Mouse (Mus musculus) heart, embryonic 10.5 days (tissue): ENCODE data around the gene F12. TPM values are rescaled to one million over a fixed set of nuclear protein-coding genes. Genes with fewer than 3 reads are reported as not detected.

Experiments
- DNase-seq: peaks from one replicate; pipeline ENCODE4 v3.0.0-alpha.2; 2017; ENCODE audit warnings: low spot score
- H3K27ac ChIP-seq: fragments of 300-500 bp; sonication (generic); 2 replicates; pipeline ENCODE4 v1.5.1; 2016; ENCODE audit warnings: mild to moderate bottlenecking
- H3K27me3 ChIP-seq: fragments of 300-500 bp; sonication (generic); 2 replicates; pipeline ENCODE4 v1.6.1; 2016; ENCODE audit warnings: mild to moderate bottlenecking; ENCODE audit not compliant: poor library complexity, insufficient read depth, severe bottlenecking
- H3K36me3 ChIP-seq: fragments of 300-500 bp; sonication (generic); 2 replicates; pipeline ENCODE4 v1.6.1; 2016; ENCODE audit warnings: mild to moderate bottlenecking, moderate library complexity
- H3K4me1 ChIP-seq: fragments of 300-500 bp; sonication (generic); 2 replicates; pipeline ENCODE4 v1.6.1; 2016; ENCODE audit warnings: mild to moderate bottlenecking
- H3K4me3 ChIP-seq: fragments of 300-500 bp; sonication (generic); 2 replicates; pipeline ENCODE4 v1.5.1; 2016; ENCODE audit warnings: mild to moderate bottlenecking, moderate library complexity
- H3K9me3 ChIP-seq: fragments of 300-500 bp; sonication (generic); 2 replicates; pipeline ENCODE4 v1.6.1; 2016; ENCODE audit warnings: mild to moderate bottlenecking, moderate library complexity
- WGBS: fragments of 180-500 bp; shearing (Covaris S2); methylation state at CpG from one replicate; pipeline ENCODE4 v1.1.7; 2016; 5-methylcytosine and 5-hydroxymethylcytosine counted together
- polyA plus RNA-seq: library from polyadenylated mRNA; unstranded; fragments of >200 nt; fragmentation: Nextera tagmentation; extraction: Ambion mirVana; gene quantifications from 2 replicates; pipeline ENCODE4 v1.2.1, GENCODE M21; 2016

Gene F12
- polyA plus RNA-seq, 1 experiment from 2014 or later, result 8.5 TPM

DNA sequence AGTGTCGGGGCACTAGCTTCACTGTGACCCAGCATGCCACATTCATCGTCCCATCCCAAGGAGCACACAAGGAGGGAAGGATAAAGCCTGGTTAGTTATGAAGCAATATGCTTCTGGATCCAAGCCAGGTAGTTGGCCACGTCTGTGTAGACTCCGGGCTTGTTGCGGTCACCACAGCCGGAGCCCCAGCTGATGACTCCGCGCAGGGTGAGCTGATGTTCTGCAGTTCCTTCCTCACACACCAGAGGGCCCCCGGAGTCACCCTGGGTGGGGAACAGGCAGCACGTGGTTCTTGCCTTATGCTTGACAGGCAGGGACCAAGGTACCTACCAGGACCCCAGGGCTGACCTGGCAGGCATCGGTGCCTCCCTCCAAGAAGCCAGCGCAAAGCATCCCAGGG is 8.6 kb downstream of the F12 start:
- H3K27ac ChIP-seq, result no peak overlapping the region
- no peaks in the 10 kb centered on the region for H3K36me3 ChIP-seq
- peaks cover 86% of the 10 kb centered on the region for H3K27me3 ChIP-seq
- 12% methylated on average over 12 of the region's 12 CpGs for WGBS
- no peaks in the 10 kb centered on the region for H3K9me3 ChIP-seq
- H3K4me3 ChIP-seq, result 0 out of 2 replicates have a peak overlapping the region, but pooled peaks have one; percentile 12
- H3K4me1 ChIP-seq, result peaks cover 28% of the 10 kb centered on the region
- peak; percentile 93 for DNase-seq

DNA sequence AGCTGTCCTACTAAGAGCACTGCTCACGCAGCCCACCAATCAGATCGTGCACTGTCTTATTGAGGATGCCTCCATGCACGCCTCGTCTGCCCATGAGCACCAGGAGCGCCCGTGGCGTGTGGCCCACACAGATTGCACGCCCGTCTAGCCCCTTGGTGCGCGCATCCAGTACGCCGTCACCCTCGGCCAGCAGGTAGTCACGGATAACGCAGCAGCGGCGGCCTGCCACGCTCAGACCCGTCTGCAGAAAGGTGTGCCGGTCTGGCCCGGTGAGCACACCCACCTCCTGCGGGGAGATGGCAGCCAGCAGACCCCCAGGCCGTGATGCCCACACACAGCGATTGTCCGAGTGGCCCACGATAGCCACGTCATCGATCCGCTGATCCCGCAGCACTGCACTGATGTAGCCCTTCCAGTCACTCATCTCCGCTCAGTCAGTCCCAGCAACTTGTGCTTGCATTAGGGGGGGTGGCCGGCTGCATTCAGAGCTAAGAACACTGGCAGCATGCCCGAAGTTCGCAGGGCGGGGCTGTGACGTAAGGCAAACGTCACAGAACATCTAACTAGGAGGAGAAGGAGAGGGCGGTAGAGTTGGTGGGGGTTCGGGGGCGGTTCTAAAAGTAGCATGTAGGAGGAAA is 11.7 kb downstream of the F12 start, which contains the start of gene Pfn3:
TSS of gene Pfn3 (minus strand) at position 490 of the 638 bp plus-strand sequence.
- H3K27ac ChIP-seq, result no peak within 1 kb of the TSS
- peaks cover 12% of the 10 kb centered on the region; the same call in 1 of the 2 replicates for H3K4me1 ChIP-seq
- no peak for DNase-seq
- H3K9me3 ChIP-seq, result no peaks in the 10 kb centered on the region
- H3K36me3 ChIP-seq, result no peaks in the 10 kb centered on the region
- 11% methylated on average over 41 of the region's 41 CpGs for WGBS
- H3K4me3 ChIP-seq, result peak within 1 kb of the TSS; percentile 51
- peaks cover 88% of the 10 kb centered on the region for H3K27me3 ChIP-seq

DNA sequence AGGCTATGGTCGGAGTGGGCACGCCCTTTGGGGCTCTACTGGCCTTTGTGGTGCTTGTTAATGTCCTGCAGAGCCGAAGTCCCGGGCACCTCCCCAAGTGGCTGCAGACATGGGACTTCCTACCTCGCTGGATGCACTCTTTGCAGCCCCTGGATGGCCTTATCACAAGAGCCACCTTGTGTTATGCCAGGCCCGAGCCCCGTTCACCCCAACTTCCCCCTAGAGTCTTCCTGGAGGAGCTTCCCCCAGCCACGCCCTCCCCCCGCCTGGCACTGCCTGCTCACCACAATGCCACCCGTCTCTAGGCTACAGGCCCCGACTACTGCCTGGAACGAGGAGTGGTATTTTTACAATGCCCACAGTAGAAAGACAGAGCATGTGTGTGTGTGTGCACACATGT is 13.3 kb downstream of the F12 start:
- no peak for DNase-seq
- Histone ChIP-seq H3K36me3 (no peaks in the 10 kb centered on the region), H3K4me3 (no peak overlapping the region), H3K27me3 (peaks cover 88% of the 10 kb centered on the region), H3K9me3 (no peaks in the 10 kb centered on the region), H3K27ac (no peak overlapping the region), H3K4me1 (peaks cover 12% of the 10 kb centered on the region; the same call in 1 of the 2 replicates)
- WGBS, result 78% methylated on average over 12 of the region's 12 CpGs

DNA sequence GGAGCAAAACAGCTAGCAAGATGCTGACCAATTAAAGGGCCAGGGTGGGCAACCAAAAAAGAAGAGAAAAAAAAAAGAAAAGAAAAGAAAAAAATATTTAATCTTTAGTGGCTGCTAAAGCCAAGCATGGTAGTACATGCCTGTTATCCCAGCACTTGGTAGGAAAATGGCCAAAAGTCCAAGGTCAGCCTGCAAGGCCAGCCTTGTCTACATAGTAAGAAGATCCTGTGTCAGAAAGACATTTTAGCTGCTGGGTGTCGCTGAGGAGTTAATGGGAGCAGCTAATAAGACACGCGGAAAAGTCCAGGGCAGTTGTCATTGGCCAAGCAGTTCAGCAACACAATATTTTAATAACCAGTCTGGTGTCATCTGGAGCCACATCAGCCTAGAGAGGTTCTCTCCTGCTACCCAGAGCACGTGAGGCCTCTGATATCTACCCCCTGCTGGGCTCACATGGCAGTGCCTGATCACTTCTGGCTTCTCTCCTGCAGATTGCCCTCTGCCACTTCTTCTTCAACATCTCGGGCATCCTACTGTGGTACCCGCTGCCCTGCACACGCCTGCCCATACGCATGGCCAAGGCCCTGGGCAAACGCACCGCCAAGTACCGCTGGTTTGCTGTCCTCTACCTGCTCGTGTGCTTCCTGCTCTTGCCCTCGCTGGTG is 13.8 kb downstream of the F12 start:
- no peaks in the 10 kb centered on the region for H3K36me3 ChIP-seq
- peaks cover 8% of the 10 kb centered on the region; the same call in 1 of the 2 replicates for H3K4me1 ChIP-seq
- H3K4me3 ChIP-seq, result no peak overlapping the region
- peaks cover 88% of the 10 kb centered on the region for H3K27me3 ChIP-seq
- no peak for DNase-seq
- H3K9me3 ChIP-seq, result no peaks in the 10 kb centered on the region
- no peak overlapping the region for H3K27ac ChIP-seq
- WGBS, result 76% methylated on average over 13 of the region's 13 CpGs

DNA sequence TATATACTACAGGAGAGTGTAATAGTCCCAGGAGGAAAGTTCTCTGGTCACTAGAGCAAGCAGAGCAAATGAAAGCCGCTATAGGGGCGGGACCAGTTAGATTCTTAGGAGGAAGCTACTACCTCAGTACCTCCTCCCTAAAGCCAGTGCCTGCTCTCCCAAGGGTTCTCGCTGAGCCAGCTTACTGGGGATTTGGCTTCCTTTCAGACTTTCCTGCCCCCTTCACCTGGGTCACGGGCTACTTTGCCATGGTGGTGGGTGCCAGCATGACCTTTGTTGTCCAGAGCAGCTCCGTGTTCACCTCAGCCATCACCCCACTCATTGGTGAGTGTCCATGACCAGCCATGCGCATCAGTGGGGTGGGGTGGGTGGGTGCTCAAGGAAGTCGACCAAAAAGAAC is 14.8 kb downstream of the F12 start:
- Histone ChIP-seq H3K4me3 (no peak overlapping the region), H3K9me3 (no peaks in the 10 kb centered on the region), H3K27me3 (peaks cover 87% of the 10 kb centered on the region), H3K4me1 (peaks cover 8% of the 10 kb centered on the region; the same call in 1 of the 2 replicates), H3K36me3 (no peaks in the 10 kb centered on the region), H3K27ac (no peak overlapping the region)
- DNase-seq, result no peak
- 66% methylated on average over 7 of the region's 7 CpGs for WGBS

DNA sequence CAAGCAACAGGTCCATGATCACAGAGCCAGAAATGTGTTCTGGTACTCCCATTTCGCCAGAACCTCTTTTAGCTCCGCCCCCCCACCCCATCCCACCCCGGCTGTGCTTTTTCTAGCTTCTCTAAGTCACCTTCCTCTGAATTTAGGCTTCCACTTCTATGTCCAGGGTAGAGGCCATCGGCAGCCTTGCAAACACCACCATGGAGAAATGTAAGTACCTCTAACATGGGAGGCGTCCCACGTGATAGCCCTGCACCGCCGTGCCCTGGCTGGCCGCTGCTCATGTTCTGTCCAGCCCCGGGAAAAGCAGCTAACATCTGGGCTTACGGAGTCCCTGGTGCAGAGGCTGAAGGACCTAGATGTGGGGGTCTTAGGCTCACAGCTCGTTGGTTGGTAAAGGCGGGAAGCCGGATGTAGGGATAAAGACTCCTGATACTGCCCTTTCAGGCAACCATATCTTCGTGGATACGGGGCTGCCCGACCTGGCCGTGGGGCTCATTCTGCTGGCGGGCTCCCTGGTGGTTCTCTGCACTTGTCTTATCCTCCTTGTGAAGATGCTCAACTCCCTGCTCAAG is 18.0 kb downstream of the F12 start:
- Histone ChIP-seq H3K4me1 (peaks cover 8% of the 10 kb centered on the region; the same call in 1 of the 2 replicates), H3K27ac (no peak overlapping the region), H3K4me3 (no peak overlapping the region), H3K27me3 (peaks cover 94% of the 10 kb centered on the region), H3K9me3 (no peaks in the 10 kb centered on the region), H3K36me3 (no peaks in the 10 kb centered on the region)
- WGBS, result 75% methylated on average over 19 of the region's 19 CpGs
- DNase-seq, result no peak

DNA sequence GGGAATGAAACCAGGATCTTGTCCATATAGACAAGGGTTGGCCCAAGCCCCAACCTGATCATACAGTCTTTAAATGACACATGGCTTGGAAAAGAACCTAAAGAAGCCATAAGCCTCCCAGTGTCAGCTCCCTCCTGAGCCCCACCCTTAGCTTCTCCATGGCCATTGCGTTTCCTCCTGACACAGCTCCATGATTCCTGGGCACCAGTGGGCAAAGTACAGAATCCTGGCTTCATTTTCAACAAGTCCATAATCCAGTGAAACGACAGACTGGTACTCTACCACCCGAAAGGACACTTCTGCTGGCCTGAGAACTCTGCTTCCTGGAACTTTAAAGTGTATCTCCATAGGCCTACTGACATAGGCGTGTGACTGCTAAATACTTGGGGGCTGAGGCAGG is 19.3 kb downstream of the F12 start:
- Histone ChIP-seq H3K27me3 (peaks cover 94% of the 10 kb centered on the region), H3K4me1 (peaks cover 8% of the 10 kb centered on the region; the same call in 1 of the 2 replicates), H3K9me3 (no peaks in the 10 kb centered on the region), H3K36me3 (no peaks in the 10 kb centered on the region), H3K27ac (no peak overlapping the region), H3K4me3 (no peak overlapping the region)
- DNase-seq, result no peak
- WGBS, result 79% methylated on average over 4 of the region's 4 CpGs

DNA sequence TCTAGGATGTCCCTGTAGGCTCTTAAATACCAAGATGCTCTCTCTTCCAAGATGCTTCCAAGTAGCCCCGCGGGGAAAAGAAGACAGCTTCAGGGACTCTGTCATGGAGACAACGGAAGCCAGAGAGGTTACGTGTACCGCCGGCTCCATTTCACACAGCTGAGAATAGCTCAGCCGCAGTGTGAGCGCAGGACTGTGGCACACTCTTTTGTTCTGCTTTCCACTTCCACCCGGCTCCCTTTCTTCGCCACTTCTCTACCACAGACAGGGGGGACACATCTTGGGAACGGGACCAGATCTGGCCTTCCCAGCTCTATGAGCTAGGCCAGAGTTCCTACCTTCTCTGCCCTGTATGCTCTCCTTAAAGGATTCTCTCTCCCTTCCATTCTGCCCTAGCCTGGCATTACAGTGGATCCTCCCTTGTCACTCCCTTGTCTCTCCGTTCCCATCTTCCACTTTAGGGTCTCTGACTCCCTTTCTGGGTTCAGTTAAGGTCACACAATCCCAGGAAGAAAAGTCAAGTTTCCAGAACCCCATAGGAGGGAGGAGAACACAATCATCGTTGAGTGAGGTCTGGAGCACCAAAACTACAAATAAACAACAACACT is 20.7 kb downstream of the F12 start:
- Histone ChIP-seq H3K9me3 (no peaks in the 10 kb centered on the region), H3K27ac (peak overlapping the region; percentile 75), H3K27me3 (peaks cover 93% of the 10 kb centered on the region), H3K4me3 (no peak overlapping the region), H3K36me3 (no peaks in the 10 kb centered on the region), H3K4me1 (peaks cover 10% of the 10 kb centered on the region; the same call in 1 of the 2 replicates)
- DNase-seq, result no peak
- WGBS, result 64% methylated on average over 13 of the region's 13 CpGs

DNA sequence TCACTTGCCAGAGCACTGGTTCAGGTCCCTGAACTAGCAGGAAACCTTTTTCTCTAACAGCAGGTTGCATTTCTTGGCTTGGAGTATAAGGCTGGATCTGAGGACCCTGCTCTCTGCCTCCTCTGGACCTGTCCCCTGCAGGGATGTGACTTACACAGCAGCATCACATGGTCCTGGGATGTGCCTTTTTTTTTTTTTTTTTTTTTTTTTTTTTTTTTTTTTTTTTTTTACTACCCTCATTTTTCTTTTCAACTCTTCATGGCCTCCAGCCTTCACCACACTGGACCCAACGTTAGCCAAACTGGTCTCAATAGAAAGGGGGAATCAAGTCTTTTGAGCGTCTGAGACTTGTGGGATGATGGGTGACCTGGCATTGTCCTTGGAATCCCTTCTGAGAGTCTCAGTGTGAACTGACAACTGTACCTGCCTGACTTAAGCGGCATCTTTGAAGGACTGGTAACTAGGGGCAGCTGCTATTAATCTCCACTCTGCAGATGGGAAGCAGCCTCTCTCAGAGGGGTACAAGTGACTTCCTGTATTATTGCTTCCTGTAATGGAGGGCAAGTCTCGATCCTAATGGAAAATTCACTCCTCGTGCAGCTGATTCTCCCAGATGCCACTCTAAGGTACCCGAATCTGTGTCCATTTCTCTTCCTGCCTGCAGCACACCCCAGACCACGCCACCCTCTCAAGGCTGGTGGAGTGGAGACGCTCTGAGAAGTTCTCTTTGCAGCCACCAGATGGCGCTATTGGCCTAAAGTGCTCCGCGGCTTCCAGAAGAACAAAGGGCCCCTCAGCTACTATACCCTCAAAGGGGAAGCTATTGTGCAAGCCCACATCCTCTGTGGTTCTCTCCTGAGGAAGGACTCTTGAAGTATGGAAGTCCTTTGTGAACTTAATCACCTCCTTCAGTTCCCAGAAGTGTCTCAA is 21.5 kb downstream of the F12 start:
- DNase-seq, result peak; percentile 91
- Histone ChIP-seq H3K9me3 (no peaks in the 10 kb centered on the region), H3K27me3 (peaks cover 93% of the 10 kb centered on the region), H3K36me3 (no peaks in the 10 kb centered on the region), H3K4me1 (peaks cover 10% of the 10 kb centered on the region; the same call in 1 of the 2 replicates), H3K27ac (peak overlapping the region; percentile 75; the same call in 1 of the 2 replicates), H3K4me3 (no peak overlapping the region)
- 18% methylated on average over 11 of the region's 11 CpGs for WGBS

DNA sequence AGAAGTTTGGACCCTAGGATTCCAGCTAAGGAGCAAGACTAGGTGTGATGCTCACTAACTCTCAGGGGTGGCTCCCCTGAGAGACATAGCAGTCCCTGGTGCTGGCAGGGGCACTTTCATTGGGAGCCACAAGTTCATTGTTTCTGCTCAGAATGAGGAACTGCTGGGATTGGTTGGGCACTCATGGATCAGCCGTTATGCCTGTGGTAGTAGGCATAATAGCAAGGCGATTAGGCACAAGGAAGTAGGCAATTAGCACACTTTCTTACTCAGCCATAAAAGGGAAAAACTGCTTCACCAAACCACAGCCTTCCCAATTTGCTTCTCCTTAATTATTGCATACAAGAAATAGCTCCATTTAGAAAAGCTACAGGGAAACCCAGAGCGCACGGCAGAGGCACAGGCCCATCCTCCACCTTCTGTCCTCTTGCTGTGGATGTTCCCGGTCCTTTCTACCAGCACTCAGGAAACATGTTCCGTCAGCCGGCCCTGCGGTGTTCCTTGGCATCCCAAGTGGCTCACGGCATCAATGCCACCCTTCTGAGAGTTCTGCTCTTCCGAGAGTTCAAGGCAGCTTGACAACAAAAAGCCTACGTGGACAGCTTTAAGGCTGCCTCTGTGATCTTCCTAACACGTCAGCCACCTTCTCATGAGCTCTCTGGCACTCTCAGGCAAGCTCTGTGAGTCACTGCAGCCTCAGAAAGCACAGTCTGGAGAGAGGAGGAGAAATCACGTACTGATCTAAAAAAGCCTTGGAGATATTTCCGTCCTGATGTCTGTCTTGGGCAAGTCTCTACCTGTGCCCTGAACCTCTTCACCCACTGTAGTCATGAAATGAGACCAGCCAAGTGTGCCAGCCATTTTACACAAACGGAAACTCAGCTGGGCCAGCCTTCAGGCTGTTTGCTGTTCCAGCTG is 22.4 kb downstream of the F12 start:
- H3K9me3 ChIP-seq, result no peaks in the 10 kb centered on the region
- peaks cover 91% of the 10 kb centered on the region for H3K27me3 ChIP-seq
- H3K4me1 ChIP-seq, result peaks cover 10% of the 10 kb centered on the region; the same call in 1 of the 2 replicates
- H3K27ac ChIP-seq, result no peak overlapping the region
- 73% methylated on average over 15 of the region's 15 CpGs for WGBS
- no peaks in the 10 kb centered on the region for H3K36me3 ChIP-seq
- no peak overlapping the region for H3K4me3 ChIP-seq
- no peak for DNase-seq

DNA sequence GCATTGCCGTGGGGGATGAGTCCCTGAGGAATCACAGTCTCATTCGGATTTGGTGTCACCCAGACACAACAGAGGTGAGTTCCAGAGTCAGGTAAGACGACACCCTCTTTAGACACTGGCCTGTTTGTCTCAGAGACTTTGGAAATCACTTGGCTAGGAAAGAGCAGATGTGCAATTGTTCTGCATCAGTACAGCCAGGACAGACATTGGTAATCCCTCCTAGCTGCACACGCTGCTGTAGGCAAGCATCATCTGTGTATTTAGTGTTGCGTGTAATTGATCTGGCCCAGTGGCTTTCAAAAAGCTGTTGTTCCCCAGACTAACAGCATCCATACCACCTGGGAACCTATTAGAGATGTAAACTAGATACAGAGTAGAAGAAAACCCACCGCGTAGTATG is 23.3 kb downstream of the F12 start:
- no peaks in the 10 kb centered on the region for H3K9me3 ChIP-seq
- H3K27ac ChIP-seq, result no peak overlapping the region
- H3K4me3 ChIP-seq, result no peak overlapping the region
- H3K4me1 ChIP-seq, result peaks cover 10% of the 10 kb centered on the region; the same call in 1 of the 2 replicates
- 73% methylated on average over 7 of the region's 7 CpGs for WGBS
- H3K36me3 ChIP-seq, result no peaks in the 10 kb centered on the region
- DNase-seq, result no peak
- H3K27me3 ChIP-seq, result peaks cover 91% of the 10 kb centered on the region
